Mouse (Mus musculus) c-Kit-negative CD71-positive TER-119-positive erythroid progenitor cells, embryonic 14.5 days (primary cell): Measurements from ENCODE around the gene Nhej1.

ENCODE experiments used
- DNase-seq: peaks from one replicate; pipeline ENCODE4 v3.0.0-alpha.2; 2013; ENCODE audit warnings: low read depth, low spot score

The Nhej1 gene

GRCm38 (mm10) chr1:75124346-75125321 is at the start of gene Nhej1:
Gene Nhej1 (minus strand): TSS chr1:75125200.
- peak; percentile 96 for DNase-seq

GRCm38 (mm10) chr1:75168472-75169464 is 43.8 kb upstream of the Nhej1 start, which contains the start of gene Zfand2b:
Gene Zfand2b (plus strand): TSS chr1:75168646.
- DNase-seq: peak; percentile 92

- DNase-seq: no peak
Observed at GRCm38 (mm10) chr1:75168093-75168471, 43.1 kb upstream of the Nhej1 start.

GRCm38 (mm10) chr1:75160256-75160617 is 35.2 kb upstream of the Nhej1 start:
- DNase-seq: no peak

GRCm38 (mm10) chr1:75159540-75160255 is 34.7 kb upstream of the Nhej1 start:
- no peak for DNase-seq

- no peak for DNase-seq
Observed at GRCm38 (mm10) chr1:75158990-75159389, 34.0 kb upstream of the Nhej1 start.

- DNase-seq: no peak
Observed at GRCm38 (mm10) chr1:75155837-75156236, 30.8 kb upstream of the Nhej1 start.

- DNase-seq: no peak
Observed at GRCm38 (mm10) chr1:75148727-75149126, 23.7 kb upstream of the Nhej1 start.

- no peak for DNase-seq
Observed at GRCm38 (mm10) chr1:75147411-75148135, 22.6 kb upstream of the Nhej1 start.

GRCm38 (mm10) chr1:75145589-75145988 is 20.6 kb upstream of the Nhej1 start:
- no peak for DNase-seq

GRCm38 (mm10) chr1:75142301-75143261 is 17.6 kb upstream of the Nhej1 start, which contains the start of the genes Cnppd1 and Retreg2:
Gene Cnppd1 (minus strand): TSS chr1:75142711.
Gene Retreg2 (plus strand): TSS chr1:75142778.
- peak; percentile 94 for DNase-seq

- peak; percentile 64 for DNase-seq
Observed at GRCm38 (mm10) chr1:75141486-75142190, 16.6 kb upstream of the Nhej1 start.

- no peak for DNase-seq
Observed at GRCm38 (mm10) chr1:75140601-75141190, 15.7 kb upstream of the Nhej1 start.

- no peak for DNase-seq
Observed at GRCm38 (mm10) chr1:75138448-75138847, 13.4 kb upstream of the Nhej1 start.

GRCm38 (mm10) chr1:75136730-75137129 is 11.7 kb upstream of the Nhej1 start:
- DNase-seq: peak; percentile 57

- no peak for DNase-seq
Observed at GRCm38 (mm10) chr1:75136293-75136692, 11.3 kb upstream of the Nhej1 start.

GRCm38 (mm10) chr1:75133421-75134207 is 8.6 kb upstream of the Nhej1 start, which contains the start of gene Slc23a3:
Gene Slc23a3 (minus strand): TSS chr1:75133890.
- no peak for DNase-seq
